Mouse (Mus musculus) midbrain, embryonic 13.5 days (tissue): ENCODE results near the gene Zfp36l2. TPM values are rescaled to one million over a fixed set of nuclear protein-coding genes. Genes with fewer than 3 reads are reported as not detected.
"Not testable (repeated sequence)": the region's sequence is repeated elsewhere in the genome, so short reads cannot be mapped to it uniquely, and the experiment has no call there.

Experiments
- ATAC-seq: fragments of 200-750 bp; cut with Nextera tagmentation; 2 replicates; pipeline ENCODE4 v1.8.0; 2017; ENCODE audit warnings: mild to moderate bottlenecking, moderate TSS enrichment, moderate library complexity
- H3K27ac ChIP-seq: fragments of 300-500 bp; sonication (generic); 2 replicates; pipeline ENCODE4 v1.5.1; 2015; ENCODE audit warnings: inconsistent platforms, mild to moderate bottlenecking, moderate library complexity
- H3K27me3 ChIP-seq: fragments of 300-500 bp; sonication (generic); 2 replicates; pipeline ENCODE4 v1.6.1; 2015; ENCODE audit warnings: mild to moderate bottlenecking, inconsistent platforms
- H3K36me3 ChIP-seq: fragments of 300-500 bp; sonication (generic); 2 replicates; pipeline ENCODE4 v1.6.1; 2015; ENCODE audit warnings: mild to moderate bottlenecking, inconsistent platforms
- H3K4me1 ChIP-seq: fragments of 300-500 bp; sonication (generic); replicated peaks from 2 replicates; pipeline ENCODE4 v1.6.1; 2015; ENCODE audit warnings: inconsistent platforms
- H3K4me2 ChIP-seq: fragments of 300-500 bp; sonication (generic); replicated peaks from 2 replicates; pipeline ENCODE4 v1.6.1; 2015; ENCODE audit warnings: moderate library complexity, mild to moderate bottlenecking, inconsistent platforms
- H3K4me3 ChIP-seq: fragments of 300-500 bp; sonication (generic); replicated peaks from 2 replicates; pipeline ENCODE4 v1.5.1; 2015; ENCODE audit warnings: mild to moderate bottlenecking, inconsistent platforms
- H3K9ac ChIP-seq: fragments of 300-500 bp; sonication (generic); replicated peaks from 2 replicates; pipeline ENCODE4 v1.6.1; 2015; ENCODE audit warnings: mild to moderate bottlenecking, inconsistent platforms
- H3K9me3 ChIP-seq: fragments of 300-500 bp; sonication (generic); 2 replicates; pipeline ENCODE4 v1.6.1; 2016; ENCODE audit warnings: mild to moderate bottlenecking, inconsistent platforms
- WGBS: fragments of 180-500 bp; shearing (Covaris S2); methylation state at CpG from one replicate; pipeline ENCODE4 v1.1.7; 2015; 5-methylcytosine and 5-hydroxymethylcytosine counted together
- polyA plus RNA-seq: library from polyadenylated mRNA; unstranded; fragments of >200 nt; fragmentation: Nextera tagmentation; extraction: Ambion mirVana; gene quantifications from 2 replicates; pipeline ENCODE4 v1.2.1, GENCODE M21; 2015

Gene Zfp36l2
- polyA plus RNA-seq, 1 experiment from 2014 or later = 4.4 TPM

GRCm38 (mm10) chr17:84193411-84193810, 5.7 kb upstream of the Zfp36l2 start:
- 92% methylated on average over 9 of the region's 9 CpGs for WGBS
- peaks cover 3% of the 10 kb centered on the region for H3K27me3 ChIP-seq
- H3K9ac ChIP-seq = no peak overlapping the region
- ATAC-seq = no peak
- H3K4me1 ChIP-seq = peaks cover 10% of the 10 kb centered on the region
- no peak overlapping the region for H3K4me3 ChIP-seq
- no peak overlapping the region for H3K27ac ChIP-seq
- peaks cover 10% of the 10 kb centered on the region for H3K36me3 ChIP-seq
- H3K4me2 ChIP-seq = no peak overlapping the region
- no peaks in the 10 kb centered on the region for H3K9me3 ChIP-seq

GRCm38 (mm10) chr17:84191946-84192345, 4.2 kb upstream of the Zfp36l2 start:
- WGBS = 93% methylated on average over 4 of the region's 4 CpGs
- H3K4me3 ChIP-seq = no peak overlapping the region
- no peak overlapping the region for H3K27ac ChIP-seq
- H3K9me3 ChIP-seq = no peaks in the 10 kb centered on the region
- no peak overlapping the region for H3K4me2 ChIP-seq
- no peak for ATAC-seq
- peaks cover 10% of the 10 kb centered on the region for H3K36me3 ChIP-seq
- peaks cover 3% of the 10 kb centered on the region for H3K27me3 ChIP-seq
- H3K4me1 ChIP-seq = peaks cover 13% of the 10 kb centered on the region
- no peak overlapping the region for H3K9ac ChIP-seq

DNA sequence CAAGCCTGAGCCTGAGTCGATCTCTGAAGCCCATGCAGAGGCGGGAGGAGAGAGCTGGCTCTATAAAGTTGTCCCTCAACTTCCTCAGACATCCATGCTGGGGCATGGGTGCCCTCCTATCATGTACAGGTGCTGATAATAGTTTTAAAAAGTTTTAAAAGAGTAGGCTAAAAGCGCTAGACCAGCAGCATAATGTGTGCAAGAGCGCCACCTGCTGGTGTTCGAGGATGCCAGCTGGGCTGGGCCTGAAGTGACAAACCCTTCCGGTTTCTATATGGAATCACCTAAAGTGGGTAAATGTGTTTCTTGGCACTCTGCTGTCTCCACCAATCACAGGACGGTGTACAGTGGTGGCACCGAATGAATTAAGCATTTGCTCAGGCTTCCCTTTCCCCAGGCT, 3.1 kb upstream of the Zfp36l2 start:
- WGBS = 30% methylated on average over 8 of the region's 8 CpGs
- Histone ChIP-seq H3K4me2 (no peak overlapping the region), H3K27ac (no peak overlapping the region), H3K4me1 (peaks cover 24% of the 10 kb centered on the region), H3K27me3 (peaks cover 12% of the 10 kb centered on the region), H3K36me3 (peaks cover 10% of the 10 kb centered on the region), H3K4me3 (no peak overlapping the region), H3K9me3 (no peaks in the 10 kb centered on the region), H3K9ac (no peak overlapping the region)
- no peak for ATAC-seq

DNA sequence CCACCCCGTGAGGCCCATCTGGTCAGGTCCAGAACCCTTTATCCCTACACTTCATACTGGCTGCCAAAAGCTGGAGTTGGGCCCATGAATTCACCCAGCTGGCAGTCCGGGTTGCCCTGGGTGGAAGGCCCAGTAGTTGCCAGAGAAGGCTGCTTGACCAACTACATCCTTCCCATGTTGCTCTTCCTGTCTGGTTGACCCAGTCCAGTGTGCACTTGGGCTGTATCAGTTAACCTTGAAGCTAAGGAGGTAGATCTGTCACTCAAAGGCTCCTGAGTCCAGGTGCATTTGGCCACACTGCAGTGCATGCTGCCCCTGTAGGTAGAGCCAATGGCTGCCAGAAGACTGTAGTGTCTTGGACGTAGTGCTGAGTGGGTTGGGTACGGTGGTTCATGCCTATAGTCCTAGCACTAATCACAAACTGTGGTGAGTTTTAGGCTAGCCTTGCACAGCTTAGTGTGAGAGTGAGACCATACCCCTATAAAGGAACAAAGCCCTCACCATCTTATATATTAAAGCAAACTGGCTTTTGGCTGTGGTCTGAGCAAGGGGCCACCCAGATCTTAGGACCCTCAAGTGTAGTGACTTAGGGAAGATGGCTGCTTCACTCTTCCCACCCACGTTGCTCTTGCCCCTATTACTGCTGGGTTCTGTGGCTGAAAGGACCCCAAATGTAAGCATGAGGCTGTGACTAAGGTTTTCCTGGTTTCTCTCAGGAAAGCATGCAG, 1.5 kb upstream of the Zfp36l2 start:
- H3K4me2 ChIP-seq = peak overlapping the region; percentile 80
- WGBS = 78% methylated on average over 5 of the region's 5 CpGs

GRCm38 (mm10) chr17:84188374-84188961, 721 bp upstream of the Zfp36l2 start:
- H3K9ac ChIP-seq = peak overlapping the region; percentile 70
- no peaks in the 10 kb centered on the region for H3K9me3 ChIP-seq
- H3K27me3 ChIP-seq = peaks cover 12% of the 10 kb centered on the region
- 1% methylated on average over 38 of the region's 38 CpGs for WGBS
- peak overlapping the region; percentile 65 for H3K4me3 ChIP-seq
- H3K36me3 ChIP-seq = peaks cover 10% of the 10 kb centered on the region
- H3K4me2 ChIP-seq = peak overlapping the region; percentile 80
- H3K4me1 ChIP-seq = peaks cover 31% of the 10 kb centered on the region
- peak; percentile 81 for ATAC-seq
- peak overlapping the region; percentile 76 for H3K27ac ChIP-seq

More for the DNA sequence above, 1.5 kb upstream of the Zfp36l2 start:
- H3K4me3 ChIP-seq = 0 out of 2 replicates have a peak overlapping the region, but pooled peaks have one; percentile 65
- H3K9ac ChIP-seq = peak overlapping the region; percentile 70; the same call in 1 of the 2 replicates
- peaks cover 29% of the 10 kb centered on the region for H3K4me1 ChIP-seq
- H3K9me3 ChIP-seq = no peaks in the 10 kb centered on the region
- peaks cover 12% of the 10 kb centered on the region for H3K27me3 ChIP-seq
- ATAC-seq = no peak
- H3K36me3 ChIP-seq = peaks cover 10% of the 10 kb centered on the region
- H3K27ac ChIP-seq = peak overlapping the region; percentile 76

DNA sequence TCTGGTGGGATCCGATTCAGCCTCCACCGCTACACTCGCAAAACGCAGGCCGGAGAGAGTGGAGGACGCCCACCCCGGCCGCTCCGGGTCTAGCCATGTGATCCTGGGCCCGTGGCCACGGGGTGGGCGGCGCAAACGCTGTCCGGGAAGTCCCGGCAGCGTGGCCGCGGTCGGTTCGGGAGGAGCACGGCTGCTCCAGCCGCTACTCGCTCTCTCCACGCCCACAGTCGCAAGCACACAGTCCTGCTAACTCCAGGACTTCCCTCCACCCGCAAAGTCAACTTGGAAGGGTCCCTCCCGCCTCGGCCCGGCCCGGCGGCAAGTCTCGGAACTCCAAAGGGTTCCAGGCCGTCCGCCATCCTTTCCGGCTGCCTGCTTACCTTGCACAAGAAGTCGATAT, 483 bp downstream of the Zfp36l2 start:
- WGBS = 1% methylated on average over 14 of the region's 37 CpGs
- H3K9me3 ChIP-seq, H3K36me3 ChIP-seq: not testable (repeated sequence)
- peak overlapping the region; percentile 65 for H3K4me3 ChIP-seq
- ATAC-seq = peak; percentile 5; the same call in 1 of the 2 replicates
- peak overlapping the region; percentile 77 for H3K27ac ChIP-seq
- H3K4me1 ChIP-seq = peaks cover 42% of the 10 kb centered on the region
- H3K27me3 ChIP-seq = peaks cover 12% of the 10 kb centered on the region
- H3K9ac ChIP-seq = peak overlapping the region; percentile 79
- H3K4me2 ChIP-seq = peak overlapping the region; percentile 80

DNA sequence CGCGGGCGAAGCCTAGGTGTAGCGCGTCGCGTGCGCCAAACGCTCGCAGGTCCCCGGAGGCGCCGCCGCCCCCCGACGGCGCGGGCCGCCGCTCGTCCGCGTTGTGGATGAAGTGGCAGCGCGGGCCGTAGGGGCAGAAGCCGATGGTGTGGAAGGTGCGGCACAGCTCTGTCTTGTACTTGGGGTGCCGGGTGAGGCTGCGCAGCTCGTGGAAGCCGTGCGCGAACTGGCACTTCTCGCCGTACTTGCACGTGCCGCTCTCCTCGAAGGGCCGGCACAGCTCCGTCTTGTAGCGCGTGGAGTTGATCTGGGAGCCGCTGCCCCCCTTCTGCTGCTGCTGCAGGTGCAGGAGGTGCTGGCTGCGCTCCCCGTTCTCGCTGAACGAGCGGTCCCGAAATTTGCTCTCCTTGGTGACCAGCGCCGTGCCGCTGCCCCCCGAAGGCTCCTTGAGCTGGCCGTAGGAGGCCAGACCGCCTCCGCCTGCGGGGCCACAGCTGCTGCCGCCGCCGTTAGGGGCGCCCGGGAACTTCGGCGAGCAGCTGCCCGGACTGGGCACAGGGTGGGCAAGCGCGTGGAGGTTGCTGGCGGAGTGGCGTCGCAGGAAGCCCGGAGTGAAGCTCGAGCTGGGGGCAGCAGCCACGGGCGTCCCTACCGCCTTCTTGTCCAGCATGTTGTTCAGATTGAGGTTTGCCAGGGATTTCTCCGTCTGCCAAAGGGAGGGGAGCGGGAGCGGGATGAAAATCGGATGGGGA, 1.1 kb downstream of the Zfp36l2 start:
- peak overlapping the region; percentile 72 for H3K4me2 ChIP-seq
- no peaks in the 10 kb centered on the region for H3K9me3 ChIP-seq
- H3K36me3 ChIP-seq = peaks cover 2% of the 10 kb centered on the region
- peaks cover 12% of the 10 kb centered on the region for H3K27me3 ChIP-seq
- peak overlapping the region; percentile 59 for H3K4me3 ChIP-seq
- H3K4me1 ChIP-seq = peaks cover 42% of the 10 kb centered on the region
- no peak for ATAC-seq
- H3K9ac ChIP-seq = peak overlapping the region; percentile 79
- under 1% methylated on average over 73 of the region's 80 CpGs for WGBS
- H3K27ac ChIP-seq = peak overlapping the region; percentile 77

DNA sequence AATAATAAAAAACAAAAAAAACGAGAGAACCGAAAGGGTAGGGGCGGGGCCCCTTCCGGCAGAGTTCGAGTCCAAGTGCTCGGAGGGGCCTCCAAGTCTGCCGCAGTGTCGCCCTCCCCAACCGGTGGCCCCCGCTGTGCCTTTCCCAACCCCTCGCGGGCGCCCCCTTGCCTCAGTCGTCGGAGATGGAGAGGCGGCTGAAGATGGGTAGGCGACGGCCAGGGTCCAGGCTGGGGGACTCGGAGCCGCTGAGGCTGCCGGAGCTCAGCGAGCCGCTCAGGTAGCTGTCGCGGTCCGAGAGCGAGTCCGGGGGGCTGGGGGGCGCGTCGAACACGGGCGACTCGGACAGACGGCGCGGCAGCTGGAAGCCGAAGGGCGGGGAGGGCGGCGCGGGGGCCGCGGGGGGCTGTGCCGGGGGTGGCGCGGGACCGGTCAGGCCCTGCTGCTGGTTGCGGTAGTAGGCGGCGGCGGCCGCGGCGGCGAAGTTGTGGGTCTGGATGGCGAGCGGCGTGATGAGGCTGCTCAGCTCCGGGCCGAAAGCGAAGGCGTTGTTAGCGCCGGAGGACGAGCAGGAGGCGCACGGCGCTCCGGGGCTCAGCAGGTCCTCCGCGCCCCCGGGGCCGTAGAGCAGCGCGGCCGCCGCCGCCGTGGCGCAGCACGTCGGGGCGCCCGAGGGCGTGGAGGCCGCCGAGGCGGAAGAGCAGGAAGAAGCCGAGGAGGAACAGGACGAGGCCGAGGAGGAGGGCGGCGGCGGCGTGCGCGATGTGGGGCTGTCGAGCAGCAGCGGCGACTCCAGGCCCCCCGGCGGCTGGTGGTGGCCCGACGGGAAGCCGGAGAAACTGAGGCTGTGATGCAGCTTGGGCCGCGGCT, 1.9 kb downstream of the Zfp36l2 start:
- no peaks in the 10 kb centered on the region for H3K36me3 ChIP-seq
- WGBS = under 1% methylated on average over 94 of the region's 108 CpGs

DNA sequence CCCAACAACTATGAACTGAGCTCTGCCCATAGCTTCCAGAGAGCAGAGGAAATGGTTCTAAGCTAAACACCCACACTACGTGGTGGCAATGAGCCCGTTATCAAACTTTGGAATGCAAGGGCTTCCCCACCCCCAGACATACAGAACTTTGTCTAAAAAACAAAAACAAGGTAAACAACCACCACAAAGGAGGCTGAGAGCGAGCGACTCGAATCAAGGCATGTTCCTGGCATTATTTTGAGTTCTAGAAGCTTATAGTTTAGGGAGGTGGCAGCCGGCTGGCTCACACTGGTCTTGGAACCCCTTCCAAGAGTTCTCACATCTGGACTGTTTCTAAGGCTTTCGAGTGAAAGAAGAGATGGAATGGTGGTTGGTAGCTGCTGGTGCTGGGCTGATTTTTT, 2.7 kb downstream of the Zfp36l2 start:
- peak overlapping the region; percentile 1; the same call in 1 of the 2 replicates for H3K27ac ChIP-seq
- H3K4me3 ChIP-seq = peak overlapping the region; percentile 59
- peaks cover 47% of the 10 kb centered on the region for H3K4me1 ChIP-seq
- H3K9ac ChIP-seq = peak overlapping the region; percentile 79
- no peaks in the 10 kb centered on the region for H3K36me3 ChIP-seq
- WGBS = 4% methylated on average over 7 of the region's 7 CpGs
- no peaks in the 10 kb centered on the region for H3K9me3 ChIP-seq
- peak overlapping the region; percentile 72 for H3K4me2 ChIP-seq
- H3K27me3 ChIP-seq = peaks cover 9% of the 10 kb centered on the region
- ATAC-seq = no peak

More for the DNA sequence above, 1.9 kb downstream of the Zfp36l2 start:
- no peaks in the 10 kb centered on the region for H3K9me3 ChIP-seq
- H3K4me2 ChIP-seq = peak overlapping the region; percentile 72
- H3K27me3 ChIP-seq = peaks cover 12% of the 10 kb centered on the region
- no peak for ATAC-seq
- H3K4me1 ChIP-seq = peaks cover 43% of the 10 kb centered on the region
- peak overlapping the region; percentile 79 for H3K9ac ChIP-seq
- peak overlapping the region; percentile 77 for H3K27ac ChIP-seq
- H3K4me3 ChIP-seq = peak overlapping the region; percentile 59

GRCm38 (mm10) chr17:84183291-84183781, 4.4 kb downstream of the Zfp36l2 start:
- Histone ChIP-seq H3K36me3 (no peaks in the 10 kb centered on the region), H3K4me1 (peaks cover 37% of the 10 kb centered on the region), H3K4me3 (no peak overlapping the region; the same call in 1 of the 2 replicates), H3K27me3 (peaks cover 9% of the 10 kb centered on the region; the same call in 1 of the 2 replicates), H3K4me2 (peak overlapping the region; percentile 43), H3K9me3 (no peaks in the 10 kb centered on the region), H3K9ac (peak overlapping the region; percentile 20; the same call in 1 of the 2 replicates), H3K27ac (no peak overlapping the region)
- WGBS = 6% methylated on average over 12 of the region's 12 CpGs
- ATAC-seq = no peak
